Mouse (Mus musculus) cortical plate, adult 2 months (tissue): ENCODE measurements around the gene Maml3.

Experiments used
- CTCF ChIP-seq: fragments of 200-500 bp; IDR thresholded peaks from 2 replicates; pipeline ENCODE4 v1.5.1; 2011; ENCODE audit warnings: mild to moderate bottlenecking, control low read depth, low read length; ENCODE audit not compliant: insufficient read depth; ENCODE audit errors: extremely low read depth
- POLR2A ChIP-seq: fragments of 200-500 bp; IDR thresholded peaks from 2 replicates; pipeline ENCODE4 v1.6.1; 2011; ENCODE audit warnings: mild to moderate bottlenecking, low read length, control low read depth; ENCODE audit not compliant: insufficient read depth; ENCODE audit errors: extremely low read depth

- TF ChIP-seq CTCF (no peak), POLR2A (no peak)
Measured at GRCm38 (mm10) chr3:51963151-51963791, 141.6 kb downstream of the Maml3 start.
